Mouse (Mus musculus): ENCODE data around the gene Tnni3k. TPM values are rescaled to one million over a fixed set of nuclear protein-coding genes. Genes with fewer than 3 reads are reported as not detected.

The Tnni3k gene
- total and polyA plus RNA-seq, 3 experiments: 0.07 TPM; not detected in 2

- no peaks in the 10 kb centered on the region for H3K79me2 ChIP-seq (replicated peaks; ENCODE audit: control insufficient read depth, extremely low read depth, insufficient read depth, poor library complexity, severe bottlenecking)
- no peak for DNase-seq (ENCODE audit: extremely low read depth)
- H3K27me3 ChIP-seq (replicated peaks): no peaks in the 10 kb centered on the region
- H3K9ac ChIP-seq (ENCODE audit: insufficient read depth, low read depth): no peak overlapping the region
- H3K4me3 ChIP-seq (replicated peaks in 1 of 3; ENCODE audit: low read depth in 2 of 3, low read length in 2 of 3, poor library complexity in 1 of 3): no peak overlapping the region
- dilution Hi-C loops (cut with MboI; ENCODE audit: extremely low pct_ligation_motif_present, extremely low pct_unique_long_range_greater_than_20kb, low sequenced_read_pairs): no loop called here
- no peak overlapping the region for H3K4me2 ChIP-seq (ENCODE audit: insufficient read depth, low read depth, poor library complexity, severe bottlenecking)
- TF ChIP-seq E2F4 (IDR thresholded peaks at IDR 0.05; ENCODE audit: insufficient replicate concordance, low read depth, low read length) (no peak), TBP (conservative IDR thresholded peaks at IDR 0.05; ENCODE audit: low read depth, low read length) (no peak), PAX5 (IDR thresholded peaks at IDR 0.05; ENCODE audit: low read length) (no peak), CHD2 (IDR thresholded peaks at IDR 0.05; ENCODE audit: low read length) (no peak), SMC3 (IDR thresholded peaks at IDR 0.05; ENCODE audit: low read depth, low read length) (no peak), ZMIZ1 (IDR thresholded peaks at IDR 0.05; ENCODE audit: low read depth, low read length) (no peak), ZNF384 (IDR thresholded peaks at IDR 0.05; ENCODE audit: low read depth, low read length) (no peak)
- H3K27ac ChIP-seq (ENCODE audit: insufficient read depth, low read depth): no peak overlapping the region
- in situ Hi-C loops (cut with MboI; ENCODE audit: low pct_ligation_motif_present, low pct_unique_long_range_greater_than_20kb, low sequenced_read_pairs): no loop called here
- peaks cover 0 to 11% of the 10 kb centered on the region in 2 experiments; a peak in 2 of 4 replicates for H3K4me1 ChIP-seq (ENCODE audit: control insufficient read depth in 1 of 2, insufficient read depth in 2 of 2)
- no peaks in the 10 kb centered on the region for H3K9me3 ChIP-seq (replicated peaks; ENCODE audit: low read length)
- H3K36me3 ChIP-seq (replicated peaks in 1 of 2; ENCODE audit: control insufficient read depth in 1 of 2, insufficient read depth in 1 of 2, low read length in 1 of 2): no peaks in the 10 kb centered on the region
Measured at GRCm38 (mm10) chr3:154742927-154743326, 312.3 kb downstream of the Tnni3k start.

DNA sequence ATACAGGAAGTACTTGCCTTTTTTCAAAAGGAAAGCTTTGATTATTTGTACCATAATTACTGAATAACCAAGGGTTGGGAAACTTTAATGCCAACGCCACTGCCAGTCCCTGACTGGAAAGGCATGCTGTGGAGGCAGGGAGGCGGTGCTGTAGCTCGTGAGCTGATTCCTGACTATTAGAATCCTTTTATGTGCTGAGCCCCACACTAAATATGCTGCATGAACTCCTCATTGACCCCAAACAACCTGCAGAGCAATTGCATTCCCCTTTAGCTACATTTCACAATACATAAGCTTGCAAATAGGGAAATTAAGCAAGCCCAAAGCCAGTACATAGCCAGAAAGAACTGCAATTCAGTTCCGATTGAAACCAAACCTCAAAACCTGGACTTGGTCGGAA, 313.7 kb downstream of the Tnni3k start:
- dilution Hi-C loops (cut with MboI; ENCODE audit: extremely low pct_ligation_motif_present, extremely low pct_unique_long_range_greater_than_20kb, low sequenced_read_pairs) (no loop called here), in situ Hi-C loops (cut with MboI; ENCODE audit: low pct_ligation_motif_present, low pct_unique_long_range_greater_than_20kb, low sequenced_read_pairs) (no loop called here)
- Histone ChIP-seq H3K36me3 (replicated peaks in 1 of 2; ENCODE audit: control insufficient read depth in 1 of 2, insufficient read depth in 1 of 2, low read length in 1 of 2) (no peaks in the 10 kb centered on the region), H3K27ac (ENCODE audit: insufficient read depth, low read depth) (no peak overlapping the region), H3K79me2 (replicated peaks; ENCODE audit: control insufficient read depth, extremely low read depth, insufficient read depth, poor library complexity, severe bottlenecking) (no peaks in the 10 kb centered on the region), H3K9ac (ENCODE audit: insufficient read depth, low read depth) (no peak overlapping the region), H3K9me3 (replicated peaks; ENCODE audit: low read length) (no peaks in the 10 kb centered on the region), H3K4me3 (replicated peaks in 1 of 3; ENCODE audit: low read depth in 2 of 3, low read length in 2 of 3, poor library complexity in 1 of 3) (no peak overlapping the region), H3K27me3 (replicated peaks) (no peaks in the 10 kb centered on the region), H3K4me1 (ENCODE audit: control insufficient read depth in 1 of 2, insufficient read depth in 2 of 2) (peaks cover 0 to 11% of the 10 kb centered on the region in 2 experiments; a peak in 2 of 4 replicates), H3K4me2 (ENCODE audit: insufficient read depth, low read depth, poor library complexity, severe bottlenecking) (no peak overlapping the region)
- DNase-seq (ENCODE audit: extremely low read depth): no peak
- TF ChIP-seq GABPA (IDR thresholded peaks at IDR 0.05; ENCODE audit: insufficient replicate concordance, low read depth, low read length) (no peak), RCOR1 (conservative IDR thresholded peaks at IDR 0.05; ENCODE audit: low read depth, low read length) (no peak), ELF1 (IDR thresholded peaks at IDR 0.05; ENCODE audit: low read depth, low read length) (no peak), USF1 (IDR thresholded peaks at IDR 0.05; ENCODE audit: low read depth, low read length) (no peak), E2F4 (IDR thresholded peaks at IDR 0.05; ENCODE audit: insufficient replicate concordance, low read depth, low read length) (no peak), JUN (IDR thresholded peaks at IDR 0.05; ENCODE audit: insufficient read depth, low read depth, low read length) (no peak), MAZ (IDR thresholded peaks at IDR 0.05; ENCODE audit: low read depth, low read length) (no peak), UBTF (IDR thresholded peaks at IDR 0.05; ENCODE audit: low read depth, low read length) (no peak), JUND (conservative IDR thresholded peaks at IDR 0.05; ENCODE audit: low read depth, low read length) (no peak), TBP (conservative IDR thresholded peaks at IDR 0.05; ENCODE audit: low read depth, low read length) (no peak), MEF2A (IDR thresholded peaks at IDR 0.05; ENCODE audit: borderline replicate concordance, low read depth, low read length) (no peak), ZNF384 (IDR thresholded peaks at IDR 0.05; ENCODE audit: low read depth, low read length) (no peak), MAFK (IDR thresholded peaks at IDR 0.05; ENCODE audit: insufficient replicate concordance, low read length) (no peak), SIN3A (IDR thresholded peaks at IDR 0.05; ENCODE audit: low read length) (no peak), NRF1 (IDR thresholded peaks at IDR 0.05; ENCODE audit: low read depth, low read length) (no peak), MXI1 (IDR thresholded peaks at IDR 0.05; ENCODE audit: low read depth, low read length) (no peak), NELFE (IDR thresholded peaks at IDR 0.05; ENCODE audit: low read depth, low read length) (no peak)

Other genes with a start within 250 kb of the Tnni3k start
- gene Fpgt, start 38.0 kb upstream of the Tnni3k start, total RNA-seq (2012; rRNA removed): 16.7 and 17.6 TPM in 2 replicates
- 52.3 and 63.7 TPM in 2 replicates for gene Fpgt, start 38.0 kb upstream of the Tnni3k start, total RNA-seq (2014; rRNA removed)
- 15.4 and 16.2 TPM in 2 replicates for gene Fpgt, start 38.0 kb upstream of the Tnni3k start, polyA plus RNA-seq (2012; ENCODE audit: insufficient read length, low read depth)
- gene Lrriq3, start 38.0 kb upstream of the Tnni3k start, total RNA-seq (2012; rRNA removed): 0.68 and 0.71 TPM in 2 replicates
- 1.7 and 1.9 TPM in 2 replicates for gene Lrriq3, start 38.0 kb upstream of the Tnni3k start, total RNA-seq (2014; rRNA removed)
- 0.51 and 0.82 TPM in 2 replicates for gene Lrriq3, start 38.0 kb upstream of the Tnni3k start, polyA plus RNA-seq (2012; ENCODE audit: insufficient read length, low read depth)